Mouse (Mus musculus) skeletal muscle tissue, adult 2 months (tissue): ENCODE measurements around the gene Cntn2.

Experiments
- DNase-seq: peaks from one replicate; pipeline ENCODE4 v3.0.0-alpha.2; 2012; ENCODE audit warnings: low read depth, low spot score

The Cntn2 gene

DNA sequence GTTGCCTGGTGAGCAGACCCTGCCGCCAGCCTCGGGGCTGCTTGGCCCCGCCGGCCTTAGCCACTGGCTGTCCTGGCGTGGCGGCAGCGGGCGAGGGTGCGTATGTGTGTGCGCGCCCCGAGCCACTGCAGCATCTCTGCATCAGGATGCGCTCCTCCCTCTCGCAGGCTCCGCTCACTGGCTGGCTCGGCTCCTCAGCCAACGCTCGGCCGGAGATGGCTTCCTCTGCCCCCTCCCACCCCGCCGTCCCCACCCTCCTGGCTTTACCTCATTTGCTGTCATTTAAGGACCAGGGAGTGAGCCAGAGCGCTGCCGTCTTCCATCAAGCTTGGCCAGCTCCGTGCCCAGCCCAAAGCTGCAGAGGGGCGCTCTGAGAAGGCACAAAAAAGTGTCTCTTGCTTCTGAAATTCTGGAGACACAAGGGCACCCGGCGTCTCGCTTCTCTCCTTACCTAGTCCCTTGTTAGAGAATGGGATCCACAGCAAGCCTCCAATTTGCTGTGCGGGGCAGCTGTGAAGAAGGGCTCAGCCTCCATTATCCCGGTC lies at the start of gene Cntn2:
Gene Cntn2 (minus strand): TSS at position 495 of the 545 bp plus-strand sequence.
- no peak for DNase-seq

DNA sequence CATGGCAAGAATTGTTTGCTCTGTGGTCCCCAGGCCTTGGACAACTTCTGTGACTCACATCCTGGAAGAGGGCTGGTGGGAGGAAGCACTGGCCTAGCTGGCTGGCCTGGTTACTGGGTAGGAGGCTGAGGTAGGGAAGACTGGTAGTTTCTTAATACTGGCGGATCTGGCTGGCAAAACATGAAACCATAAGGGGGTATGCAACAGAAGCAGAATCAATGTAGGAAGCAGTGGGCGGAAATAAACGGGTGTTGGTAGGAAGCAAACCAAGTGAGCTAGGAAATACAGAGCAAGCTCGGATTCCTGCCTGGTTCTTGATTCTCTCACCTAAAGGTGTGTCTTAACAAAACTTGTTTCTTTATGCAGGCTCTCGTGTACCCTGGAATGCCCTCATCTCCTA lies 49.1 kb upstream of the Cntn2 start:
- no peak for DNase-seq

DNA sequence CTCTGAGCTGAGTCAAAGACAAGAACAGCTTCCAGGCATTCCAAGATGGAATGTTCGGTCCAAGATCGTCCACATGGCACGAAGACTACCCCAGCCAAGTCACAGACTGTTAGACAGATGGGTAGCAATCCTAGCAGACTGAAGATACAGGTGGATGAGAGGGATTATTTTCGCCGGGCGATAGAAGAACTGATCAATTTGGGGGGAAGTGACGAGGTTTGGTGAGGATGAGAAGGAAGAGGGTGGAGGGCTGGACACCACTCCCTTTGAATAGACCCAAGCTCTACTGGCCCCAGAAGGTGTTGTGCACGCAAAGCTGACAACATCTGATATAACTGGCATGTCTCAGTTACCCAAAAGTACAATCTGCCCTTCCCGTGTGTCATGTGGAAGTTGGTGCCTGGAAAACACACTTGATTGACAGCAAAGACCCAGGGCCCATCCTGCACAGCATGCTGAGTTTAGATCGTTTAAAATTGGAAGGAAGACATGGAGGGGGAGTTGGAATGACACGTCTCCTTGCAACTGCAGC lies 48.4 kb upstream of the Cntn2 start:
- no peak for DNase-seq

DNA sequence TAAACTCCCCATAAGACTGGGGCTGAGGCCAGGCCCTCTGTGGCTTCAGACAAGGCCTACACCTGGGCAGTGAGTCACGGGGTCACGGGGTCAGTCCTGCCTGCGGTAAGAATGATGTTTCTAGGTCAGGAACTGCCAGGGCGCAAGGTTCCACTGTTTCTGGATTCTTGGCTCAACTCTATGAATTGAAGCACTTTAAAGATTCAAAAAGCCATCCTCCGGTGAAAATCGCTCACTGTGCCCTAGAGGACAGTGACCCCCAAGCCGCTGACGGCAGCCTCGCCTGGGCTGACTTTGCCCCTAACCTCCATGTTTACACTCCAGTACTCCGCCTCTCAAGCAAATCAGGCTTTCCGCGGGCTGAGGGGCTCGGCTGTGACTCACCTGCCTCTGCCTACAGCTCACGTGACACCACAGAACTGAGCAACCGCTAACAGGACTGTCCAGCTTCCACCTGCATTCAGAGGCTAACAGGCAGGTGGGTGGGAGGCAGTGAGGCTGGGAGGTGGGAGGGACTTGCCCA lies 43.7 kb upstream of the Cntn2 start:
- no peak for DNase-seq

DNA sequence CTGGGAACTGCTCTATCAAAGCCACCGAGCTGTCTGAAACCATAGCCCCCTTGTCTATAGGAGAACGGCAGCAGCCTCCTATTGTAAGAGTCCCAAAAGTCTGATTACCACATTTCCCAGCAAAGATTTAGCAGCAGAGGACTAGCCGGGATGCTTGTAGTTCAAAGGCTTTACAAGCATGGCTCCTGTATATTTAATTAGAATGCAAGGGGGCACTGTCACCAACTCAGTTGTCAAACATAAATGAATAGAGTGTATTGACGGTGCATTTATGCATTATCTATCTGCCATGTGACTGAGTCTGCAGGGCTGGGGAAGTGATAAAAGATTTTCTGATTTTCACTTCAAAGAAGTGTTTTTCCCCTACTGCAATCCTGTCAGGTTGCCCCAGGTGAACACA lies 42.3 kb upstream of the Cntn2 start:
- no peak for DNase-seq

DNA sequence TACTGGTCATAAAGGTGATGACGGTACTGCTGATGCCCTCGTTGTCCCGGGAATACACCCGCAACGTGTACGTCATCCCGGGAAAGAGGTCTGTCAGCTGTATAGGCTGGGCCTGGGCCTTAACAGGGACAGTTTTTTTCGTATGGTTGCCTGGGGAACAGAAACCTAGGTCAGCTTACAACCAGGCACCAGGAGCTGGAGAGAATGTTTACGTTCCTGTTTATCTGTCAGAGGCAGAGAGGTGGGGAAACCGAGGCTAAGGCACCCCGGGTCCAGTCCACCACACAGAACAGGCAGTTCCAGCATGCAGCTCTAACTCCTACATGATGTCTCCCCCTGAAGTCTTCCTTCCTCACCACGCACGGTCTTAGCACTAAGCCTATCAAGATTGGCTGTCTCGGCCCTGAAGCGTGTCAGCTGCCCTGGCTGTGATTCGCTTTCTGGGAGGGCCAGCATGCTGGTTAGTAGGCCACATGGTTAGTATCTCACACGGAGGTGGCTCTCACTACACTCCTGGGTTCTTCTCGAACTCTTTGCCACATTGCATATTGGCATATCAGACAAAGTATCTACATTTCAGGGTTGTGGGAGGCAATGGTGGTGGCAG lies 40.0 kb upstream of the Cntn2 start:
- no peak for DNase-seq

DNA sequence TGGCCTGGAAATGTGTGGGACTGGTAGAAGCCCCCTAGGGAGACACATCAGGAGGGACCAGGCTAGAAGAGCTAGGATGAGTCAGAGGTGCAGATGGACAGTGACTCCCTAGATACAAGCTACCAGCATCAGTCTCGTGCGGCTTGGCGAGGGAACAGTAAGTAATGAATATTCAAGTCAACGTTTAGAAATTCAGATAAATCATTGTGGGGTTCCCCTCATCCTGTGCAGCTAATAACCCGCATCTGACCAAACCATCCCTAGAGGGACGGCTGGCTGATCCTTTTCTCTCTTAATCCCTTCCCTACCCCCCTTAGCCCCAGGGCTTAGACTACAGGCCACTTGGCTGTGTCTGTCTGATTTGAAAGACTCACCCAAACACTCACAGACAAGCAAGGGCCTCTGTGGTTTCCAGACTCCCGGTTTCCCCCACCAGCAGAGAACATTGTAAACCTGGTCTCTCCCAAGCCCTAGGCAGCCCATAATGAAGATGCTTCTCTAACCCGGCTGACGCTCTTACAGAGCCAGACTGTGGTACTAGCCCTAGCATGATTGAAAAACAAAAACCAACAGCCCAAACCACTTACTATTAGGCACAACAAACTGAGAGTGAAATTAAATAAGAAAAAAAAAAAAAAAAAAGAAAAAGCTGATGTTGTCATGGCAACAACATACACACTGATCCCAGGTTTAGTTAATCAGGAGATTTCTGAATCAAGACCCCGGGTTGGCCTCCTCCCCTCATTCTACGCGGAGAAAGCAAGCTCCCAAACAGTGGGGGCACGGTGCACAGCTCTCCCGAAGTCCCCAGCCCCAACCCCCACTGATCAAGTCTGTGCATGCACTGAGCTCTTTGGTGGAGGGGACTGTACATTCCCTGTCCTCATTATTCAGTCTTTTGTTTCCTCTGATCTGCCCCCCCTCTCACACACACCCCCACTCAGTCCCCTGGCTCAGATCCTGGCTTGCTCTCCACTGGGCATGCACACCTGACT lies 39.1 kb upstream of the Cntn2 start:
- DNase-seq = no peak

DNA sequence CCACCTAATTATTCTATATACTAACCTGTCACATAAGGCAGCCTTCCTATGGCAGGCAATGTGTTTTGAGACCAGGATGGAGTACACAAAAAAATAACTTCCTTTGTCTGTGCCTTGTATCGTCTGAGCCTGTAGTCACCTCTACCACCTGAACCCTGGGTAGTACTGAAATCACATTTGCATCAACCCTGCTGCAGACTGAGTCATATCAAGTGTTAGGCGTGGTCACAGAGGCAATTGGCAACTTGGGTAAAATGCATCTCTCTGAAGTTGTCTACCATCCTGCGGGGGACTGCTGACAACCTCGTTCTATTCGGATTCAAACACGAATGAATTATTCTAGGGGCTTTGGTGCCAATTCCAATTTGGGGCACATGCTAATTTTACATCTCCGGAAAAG lies 37.0 kb upstream of the Cntn2 start:
- DNase-seq = no peak

DNA sequence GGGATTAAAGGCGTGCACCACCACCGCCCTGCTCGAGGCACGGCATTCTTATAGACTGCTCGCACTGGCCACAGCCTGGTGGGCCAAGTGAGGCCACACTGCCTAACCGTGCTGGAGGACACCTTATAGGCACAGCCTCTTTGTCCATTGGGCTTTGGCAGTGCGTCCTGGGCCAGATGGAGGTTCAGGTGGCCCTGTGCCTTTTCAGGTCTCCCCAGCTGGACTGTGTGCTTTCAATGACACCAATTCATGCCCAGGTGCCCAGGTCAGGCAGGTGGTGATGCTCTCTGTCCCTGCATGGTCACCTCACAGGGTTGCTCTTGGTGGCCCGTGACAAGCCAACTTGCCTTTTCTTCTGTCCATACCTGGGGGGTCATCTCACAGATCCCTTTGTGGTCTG lies 33.8 kb upstream of the Cntn2 start:
- DNase-seq = no peak

DNA sequence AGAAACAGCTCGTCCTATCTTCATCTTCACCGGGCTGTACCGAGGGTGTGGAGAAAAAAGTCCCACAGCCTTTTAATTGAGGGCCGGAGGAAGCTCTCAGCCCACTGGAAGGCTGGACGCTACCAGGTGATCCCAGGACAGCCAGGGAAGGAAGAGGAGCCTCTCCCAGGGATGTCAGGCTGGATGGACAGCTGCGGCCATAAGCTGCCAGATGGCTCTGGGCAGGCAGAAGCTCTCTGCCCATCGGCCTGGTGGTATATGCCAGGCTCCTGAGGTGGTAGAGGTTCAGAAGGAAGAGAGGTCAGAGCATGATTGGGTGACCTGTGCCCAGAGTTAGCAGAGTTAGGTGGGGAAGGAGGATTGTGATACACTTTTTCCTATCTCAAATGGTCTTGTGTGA lies 29.8 kb upstream of the Cntn2 start:
- no peak for DNase-seq

DNA sequence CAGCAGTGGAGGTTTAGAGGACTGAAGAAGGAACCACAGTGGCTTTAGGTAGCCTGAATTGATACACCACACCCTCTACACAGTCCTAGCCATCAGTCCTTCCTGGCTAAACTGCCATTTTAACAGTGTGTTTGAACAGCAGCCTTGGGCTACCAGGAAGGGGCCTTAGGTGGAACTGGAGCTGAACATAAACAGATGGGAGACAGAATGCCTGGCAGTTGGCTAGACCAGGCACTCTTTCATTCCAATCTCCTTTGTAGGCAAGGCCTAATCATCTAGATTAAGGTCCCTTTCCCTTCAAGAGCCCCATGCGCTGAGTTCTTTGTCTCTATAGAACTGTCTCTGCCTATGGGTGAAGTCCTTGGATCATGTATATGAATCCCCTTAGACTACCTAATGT lies 28.6 kb upstream of the Cntn2 start:
- no peak for DNase-seq

DNA sequence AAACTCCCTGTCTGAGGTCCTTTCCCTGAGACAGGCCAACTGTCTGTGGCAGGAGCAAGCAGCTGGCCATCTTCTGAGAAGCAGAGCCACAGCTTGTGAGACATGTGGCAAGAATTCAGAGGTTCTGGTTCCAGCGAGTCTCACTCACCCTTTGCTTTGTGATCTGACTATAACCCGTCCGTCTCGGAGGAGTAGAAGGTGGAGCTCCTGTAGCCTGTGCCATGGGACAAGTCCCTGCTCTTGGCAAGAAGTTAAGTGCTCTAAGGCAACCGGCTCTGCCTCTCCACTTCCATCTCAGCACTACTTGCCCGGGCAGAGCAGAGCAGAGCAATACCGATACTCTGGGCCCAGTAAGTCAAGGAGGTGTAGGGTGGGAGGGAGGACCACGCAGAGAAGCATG lies 27.9 kb upstream of the Cntn2 start:
- DNase-seq = no peak

DNA sequence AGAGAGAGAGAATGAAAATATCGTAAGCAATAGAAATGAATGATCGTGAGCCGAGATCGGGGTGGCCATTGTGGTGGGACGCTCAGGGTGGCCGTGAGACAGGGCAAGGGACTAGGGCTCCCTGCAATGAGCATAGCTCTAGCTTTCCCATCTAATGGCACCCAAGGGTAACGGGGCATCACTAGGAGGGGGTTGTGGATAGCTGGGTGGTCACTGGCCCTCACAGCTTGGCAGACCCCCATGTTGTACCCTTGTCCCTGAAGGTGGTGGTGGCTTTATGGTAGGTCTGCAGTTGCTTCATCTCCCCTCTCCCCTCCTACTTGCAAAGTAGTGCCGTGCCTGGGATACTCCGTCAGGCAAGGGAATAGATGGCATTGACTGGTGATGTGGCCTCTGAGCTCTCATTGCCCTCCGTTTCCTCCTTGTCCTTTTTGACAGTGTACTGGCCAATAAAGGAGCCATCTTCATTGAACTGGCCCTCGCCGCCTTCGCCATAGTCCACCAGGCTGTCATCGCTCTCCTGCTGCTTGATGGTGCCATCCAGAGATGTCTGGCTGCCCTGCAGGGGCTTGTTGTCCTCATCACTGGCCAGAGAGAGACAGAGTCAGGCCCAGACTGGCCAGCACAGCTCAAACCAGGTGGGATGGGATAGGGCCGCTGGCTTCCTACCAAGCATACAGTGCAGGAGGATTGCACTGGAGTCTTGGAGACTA lies 27.2 kb upstream of the Cntn2 start:
- DNase-seq = no peak

DNA sequence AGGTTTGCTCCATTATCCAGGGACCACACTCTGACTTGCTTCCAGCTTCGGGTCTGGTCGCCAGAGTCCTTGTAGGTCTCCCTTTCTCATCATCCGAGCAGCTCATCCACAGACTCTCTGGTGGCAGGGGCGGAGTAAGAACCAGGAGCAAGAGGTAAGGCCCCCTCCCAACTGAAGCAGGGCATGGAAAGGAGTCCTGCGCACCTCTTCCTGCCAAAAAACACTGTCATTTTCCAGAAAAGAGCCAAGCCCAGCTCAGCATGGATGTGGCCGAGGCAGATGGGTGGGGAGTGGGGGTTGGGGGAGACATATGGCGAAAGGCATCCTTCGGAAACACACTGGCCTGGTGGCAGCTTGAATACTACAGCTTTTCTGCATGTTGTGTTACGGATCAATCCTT lies 26.5 kb upstream of the Cntn2 start:
- DNase-seq = no peak

DNA sequence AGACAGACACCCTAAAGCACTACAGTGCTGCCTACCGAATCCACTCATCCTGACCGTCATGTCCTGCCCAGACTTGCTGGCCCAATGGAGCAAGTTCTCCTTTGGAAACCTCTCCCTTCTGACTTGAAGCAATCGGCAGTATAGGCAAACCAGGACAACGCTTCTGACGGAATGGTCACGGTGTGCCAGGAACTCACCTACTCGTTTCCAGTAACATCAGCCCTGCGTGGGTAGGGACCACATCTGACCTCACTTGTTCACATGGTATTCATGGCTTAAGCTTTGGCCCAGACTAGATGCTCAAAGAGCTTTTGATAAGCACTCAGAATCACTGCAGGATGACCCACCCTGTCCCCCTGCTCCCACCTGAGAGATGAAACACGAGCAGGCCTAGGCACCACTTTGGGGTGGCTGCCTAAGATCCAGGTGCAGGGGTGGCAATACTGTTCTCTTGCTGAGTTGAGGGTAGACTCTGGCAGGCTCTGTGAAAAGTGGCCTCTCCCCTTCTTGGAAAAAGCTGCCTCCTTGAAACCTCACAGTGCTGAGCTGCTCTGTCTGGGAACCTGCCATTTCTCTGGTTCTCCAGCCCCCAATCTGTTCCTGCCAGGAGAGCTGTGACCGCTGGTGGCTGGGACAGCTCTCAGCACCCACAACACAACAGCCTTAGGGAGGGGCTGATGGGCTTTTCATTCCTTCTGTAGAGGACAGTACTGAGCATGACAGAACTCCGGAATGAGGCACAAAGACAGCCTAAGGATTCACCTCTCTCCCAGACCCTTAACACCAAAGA lies 24.5 kb upstream of the Cntn2 start:
- DNase-seq = no peak

DNA sequence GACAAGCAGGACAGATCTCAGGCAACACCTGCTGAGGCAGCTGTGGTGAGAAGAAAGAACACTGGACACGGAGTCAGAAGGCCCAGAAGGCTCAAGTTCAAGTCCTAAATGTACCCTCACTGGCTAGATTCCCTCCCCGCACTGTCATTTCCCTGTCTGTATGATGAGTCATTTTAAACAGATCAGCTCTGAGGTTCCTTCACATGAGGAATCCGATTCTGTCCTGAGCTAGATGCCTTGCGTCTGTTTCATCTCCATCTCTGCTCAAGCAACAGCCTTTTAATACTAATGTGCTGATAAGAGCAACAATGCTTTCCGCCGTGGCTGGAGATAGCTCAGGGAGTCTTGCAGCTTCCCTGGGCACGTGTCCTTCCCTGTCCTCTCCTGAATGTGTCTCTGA lies 22.7 kb upstream of the Cntn2 start:
- no peak for DNase-seq

DNA sequence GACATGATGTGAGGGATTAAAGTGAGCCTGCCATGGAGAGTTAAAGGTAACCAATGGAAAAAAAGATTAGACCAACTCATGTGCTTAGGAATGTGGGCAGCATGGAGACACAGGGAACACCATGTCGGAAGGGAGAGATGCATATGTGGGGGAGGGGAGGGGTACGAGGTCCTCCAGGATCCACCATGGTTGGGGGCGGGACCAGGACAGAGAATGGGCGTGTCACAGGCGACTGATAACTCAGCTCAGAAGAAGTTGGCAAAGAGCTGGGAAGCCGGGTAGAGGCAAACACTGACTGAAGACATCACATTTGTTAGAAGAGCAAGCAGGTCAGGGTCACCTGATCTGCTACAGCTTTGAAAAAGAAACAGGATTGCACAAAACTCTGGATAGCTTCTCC lies 21.9 kb upstream of the Cntn2 start:
- DNase-seq = no peak

DNA sequence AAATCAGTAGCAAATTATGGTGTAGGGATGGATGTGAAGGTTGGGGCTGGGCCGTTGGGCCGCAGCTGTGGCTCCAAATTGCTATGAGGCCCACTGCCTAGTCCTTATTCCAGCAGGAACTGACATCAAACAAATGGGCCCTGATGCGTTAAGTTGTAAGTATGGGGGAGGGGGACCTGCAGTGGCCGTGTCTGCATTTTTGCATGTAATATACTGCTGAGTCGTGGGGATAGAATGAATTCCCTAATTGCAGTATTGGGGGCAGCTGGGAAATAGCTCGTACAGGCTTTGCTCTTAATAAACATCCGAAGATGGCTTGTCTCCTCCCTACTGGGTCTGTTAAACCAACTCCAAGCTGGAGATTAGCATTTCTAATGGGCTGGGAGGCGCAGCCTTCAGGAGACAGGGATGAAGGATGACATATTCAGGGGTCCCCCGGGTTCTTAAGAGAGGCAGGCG lies 19.3 kb upstream of the Cntn2 start:
- DNase-seq = no peak

DNA sequence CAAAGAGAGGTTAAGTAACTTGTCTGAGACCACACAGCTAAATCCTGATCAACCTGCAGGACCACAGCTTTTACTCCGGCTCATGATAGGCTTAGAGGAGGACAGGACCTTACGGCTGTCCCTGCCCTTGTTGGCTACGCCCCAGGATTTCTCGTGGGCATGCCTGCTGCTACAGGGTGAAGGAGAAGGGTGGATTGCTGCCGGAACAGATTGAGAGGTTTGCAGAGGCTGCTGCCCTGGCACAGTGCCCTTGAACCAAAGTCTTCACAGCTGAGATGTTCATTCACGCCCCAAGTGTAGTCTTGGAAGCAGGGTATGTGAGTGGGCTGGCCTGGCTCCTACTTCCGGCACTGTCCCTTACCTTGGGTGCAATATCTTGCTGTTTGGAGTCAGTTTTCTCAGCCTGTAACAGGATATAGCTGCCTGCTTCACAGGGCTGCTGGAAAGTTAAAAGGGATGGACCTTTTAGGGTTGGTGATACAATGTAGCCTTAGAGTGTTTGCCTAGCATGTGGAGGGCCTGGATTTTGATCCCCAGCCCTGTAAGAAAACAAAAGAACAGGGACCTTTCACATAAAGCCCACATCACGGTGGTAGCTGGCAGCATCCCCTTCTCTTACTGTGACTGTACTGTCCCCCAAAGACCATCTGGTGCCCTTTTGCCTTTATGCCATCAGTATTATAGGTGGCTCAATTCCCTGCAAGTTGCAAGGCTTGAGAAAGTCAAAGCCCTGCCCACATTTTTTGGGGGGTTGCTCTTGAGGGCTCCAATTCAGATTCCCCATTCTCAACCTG lies 18.0 kb upstream of the Cntn2 start:
- DNase-seq = no peak

DNA sequence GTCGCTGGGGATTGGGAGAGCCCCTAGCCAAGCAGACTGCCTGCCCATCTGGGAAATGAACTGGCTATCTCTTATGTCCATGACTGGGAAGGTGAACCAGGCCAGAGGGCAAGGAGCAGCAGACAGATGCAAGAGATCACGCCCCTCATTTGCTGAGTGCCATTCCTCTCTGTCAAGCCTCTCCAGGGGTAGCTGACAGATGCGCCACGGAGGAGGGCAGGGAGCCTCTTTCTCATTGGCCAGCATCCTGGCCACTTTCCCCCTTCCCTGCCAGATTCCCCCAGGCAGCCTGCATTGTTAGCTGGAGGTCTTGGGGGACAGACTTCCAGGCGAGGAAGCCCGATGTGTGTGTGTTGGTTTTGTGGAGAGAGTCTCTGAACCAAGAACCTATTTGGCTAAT lies 16.0 kb upstream of the Cntn2 start:
- no peak for DNase-seq
